Mouse (Mus musculus) kidney, embryonic 15.5 days (tissue): ENCODE data around the gene Emc6. TPM values are rescaled to one million over a fixed set of nuclear protein-coding genes. Genes with fewer than 3 reads are reported as not detected.

Experiments used
- ATAC-seq: fragments of 200-750 bp; cut with Nextera tagmentation; replicated peaks from 2 replicates; pipeline ENCODE4 v1.8.0; 2017; ENCODE audit warnings: moderate TSS enrichment; ENCODE audit not compliant: low FRiP score
- H3K27ac ChIP-seq: fragments of 300-500 bp; sonication (generic); 2 replicates; pipeline ENCODE4 v1.5.1; 2015; ENCODE audit warnings: mild to moderate bottlenecking, inconsistent platforms
- H3K27me3 ChIP-seq: fragments of 300-500 bp; sonication (generic); 2 replicates; pipeline ENCODE4 v1.6.1; 2015; ENCODE audit warnings: inconsistent platforms
- H3K36me3 ChIP-seq: fragments of 300-500 bp; sonication (generic); 2 replicates; pipeline ENCODE4 v1.6.1; 2015; ENCODE audit warnings: inconsistent platforms
- H3K4me1 ChIP-seq: fragments of 300-500 bp; sonication (generic); 2 replicates; pipeline ENCODE4 v1.6.1; 2015; ENCODE audit warnings: inconsistent platforms
- H3K4me2 ChIP-seq: fragments of 300-500 bp; sonication (generic); 2 replicates; pipeline ENCODE4 v1.6.1; 2015; ENCODE audit warnings: moderate library complexity, mild to moderate bottlenecking, inconsistent platforms
- H3K4me3 ChIP-seq: fragments of 300-500 bp; sonication (generic); replicated peaks from 2 replicates; pipeline ENCODE4 v1.5.1; 2015; ENCODE audit warnings: mild to moderate bottlenecking, inconsistent platforms
- H3K9ac ChIP-seq: fragments of 300-500 bp; sonication (generic); 2 replicates; pipeline ENCODE4 v1.6.1; 2015; ENCODE audit warnings: mild to moderate bottlenecking, inconsistent platforms
- H3K9me3 ChIP-seq: fragments of 300-500 bp; sonication (generic); replicated peaks from 2 replicates; pipeline ENCODE4 v1.6.1; 2016; ENCODE audit warnings: inconsistent platforms
- WGBS: fragments of 180-500 bp; shearing (Covaris S2); methylation state at CpG from one replicate; pipeline ENCODE4 v1.1.7; 2015; ENCODE audit warnings: mixed read lengths; 5-methylcytosine and 5-hydroxymethylcytosine counted together
- polyA plus RNA-seq: library from polyadenylated mRNA; unstranded; fragments of >200 nt; fragmentation: Nextera tagmentation; extraction: Ambion mirVana; gene quantifications from 2 replicates; pipeline ENCODE4 v1.2.1, GENCODE M21; 2015

Emc6 gene
- 121 and 131 TPM in 2 replicates for polyA plus RNA-seq

- WGBS = under 1% methylated on average over 81 of the region's 81 CpGs
These were observed at the start of gene Emc6, which contains the start of gene Tax1bp3 for GRCm38 (mm10) chr11:73176608-73177508. Gene Emc6, minus strand, starts transcription at chr11:73177037. Gene Tax1bp3, plus strand, starts transcription at chr11:73177083.

GRCm38 (mm10) chr11:73225856-73226255 lies 49.0 kb upstream of the Emc6 start:
- Histone ChIP-seq H3K27ac (no peak overlapping the region), H3K4me3 (no peak overlapping the region), H3K9ac (no peak overlapping the region), H3K4me2 (no peak overlapping the region), H3K27me3 (no peaks in the 10 kb centered on the region), H3K4me1 (no peaks in the 10 kb centered on the region), H3K36me3 (no peaks in the 10 kb centered on the region), H3K9me3 (no peaks in the 10 kb centered on the region)
- WGBS = 85% methylated on average over 6 of the region's 6 CpGs
- no peak for ATAC-seq

More at GRCm38 (mm10) chr11:73176608-73177508, at the start of gene Emc6, which contains the start of gene Tax1bp3:
- no peaks in the 10 kb centered on the region for H3K27me3 ChIP-seq
- H3K4me3 ChIP-seq = peak within 1 kb of the TSS; percentile 83
- peaks cover 37% of the 10 kb centered on the region for H3K36me3 ChIP-seq
- H3K9me3 ChIP-seq = no peaks in the 10 kb centered on the region
- peak within 1 kb of the TSS; percentile 97 for H3K27ac ChIP-seq
- peak within 1 kb of the TSS; percentile 79 for H3K9ac ChIP-seq
- H3K4me1 ChIP-seq = peaks cover 43% of the 10 kb centered on the region
- ATAC-seq = peak; percentile 98
- H3K4me2 ChIP-seq = peak within 1 kb of the TSS; percentile 72

- H3K4me2 ChIP-seq = no peak overlapping the region
- WGBS = 68% methylated on average over 2 of the region's 2 CpGs
- no peak for ATAC-seq
These were observed 47.1 kb upstream of the Emc6 start for GRCm38 (mm10) chr11:73223966-73224365.

GRCm38 (mm10) chr11:73222846-73223245 lies 46.0 kb upstream of the Emc6 start:
- no peak overlapping the region for H3K27ac ChIP-seq
- no peaks in the 10 kb centered on the region for H3K4me1 ChIP-seq
- H3K9me3 ChIP-seq = no peaks in the 10 kb centered on the region
- no peak overlapping the region for H3K9ac ChIP-seq
- H3K4me3 ChIP-seq = no peak overlapping the region
- 22% methylated on average over 5 of the region's 5 CpGs for WGBS
- no peak; the same call in 1 of the 2 replicates for ATAC-seq
- no peak overlapping the region for H3K4me2 ChIP-seq
- H3K27me3 ChIP-seq = no peaks in the 10 kb centered on the region
- no peaks in the 10 kb centered on the region for H3K36me3 ChIP-seq

More at GRCm38 (mm10) chr11:73223966-73224365, 47.1 kb upstream of the Emc6 start:
- Histone ChIP-seq H3K4me3 (no peak overlapping the region), H3K9ac (no peak overlapping the region), H3K36me3 (no peaks in the 10 kb centered on the region), H3K27ac (no peak overlapping the region), H3K27me3 (no peaks in the 10 kb centered on the region), H3K4me1 (no peaks in the 10 kb centered on the region), H3K9me3 (no peaks in the 10 kb centered on the region)

GRCm38 (mm10) chr11:73220651-73221050 lies 43.8 kb upstream of the Emc6 start:
- no peak for ATAC-seq
- Histone ChIP-seq H3K27ac (no peak overlapping the region), H3K27me3 (no peaks in the 10 kb centered on the region), H3K9ac (no peak overlapping the region), H3K36me3 (no peaks in the 10 kb centered on the region), H3K4me1 (no peaks in the 10 kb centered on the region), H3K9me3 (no peaks in the 10 kb centered on the region), H3K4me3 (no peak overlapping the region), H3K4me2 (no peak overlapping the region)
- WGBS = 90% methylated on average over 1 of the region's 1 CpGs

- no peaks in the 10 kb centered on the region for H3K36me3 ChIP-seq
- no peak overlapping the region for H3K4me3 ChIP-seq
- H3K27me3 ChIP-seq = no peaks in the 10 kb centered on the region
- H3K4me2 ChIP-seq = no peak overlapping the region
- H3K9ac ChIP-seq = no peak overlapping the region
- H3K27ac ChIP-seq = no peak overlapping the region
- no peak for ATAC-seq
- WGBS = 70% methylated on average over 2 of the region's 2 CpGs
- no peaks in the 10 kb centered on the region for H3K9me3 ChIP-seq
- no peaks in the 10 kb centered on the region for H3K4me1 ChIP-seq
These were observed 42.8 kb upstream of the Emc6 start for GRCm38 (mm10) chr11:73219671-73220070.

GRCm38 (mm10) chr11:73213956-73214355 lies 37.1 kb upstream of the Emc6 start:
- Histone ChIP-seq H3K36me3 (no peaks in the 10 kb centered on the region), H3K27me3 (no peaks in the 10 kb centered on the region), H3K9me3 (no peaks in the 10 kb centered on the region), H3K27ac (no peak overlapping the region), H3K4me1 (no peaks in the 10 kb centered on the region), H3K4me3 (no peak overlapping the region), H3K9ac (no peak overlapping the region), H3K4me2 (no peak overlapping the region)
- ATAC-seq = no peak
- 74% methylated on average over 3 of the region's 3 CpGs for WGBS

- Histone ChIP-seq H3K4me2 (no peak overlapping the region), H3K4me3 (no peak overlapping the region), H3K36me3 (no peaks in the 10 kb centered on the region), H3K9ac (no peak overlapping the region), H3K4me1 (0 out of 2 replicates have a peak, but pooled peaks cover 7% of the 10 kb centered on the region), H3K27ac (no peak overlapping the region), H3K27me3 (no peaks in the 10 kb centered on the region), H3K9me3 (no peaks in the 10 kb centered on the region)
- ATAC-seq = no peak
- WGBS = 69% methylated on average over 2 of the region's 2 CpGs
These were observed 30.8 kb upstream of the Emc6 start for GRCm38 (mm10) chr11:73207621-73208020.

- Histone ChIP-seq H3K4me3 (no peak overlapping the region), H3K27me3 (no peaks in the 10 kb centered on the region), H3K9me3 (no peaks in the 10 kb centered on the region), H3K27ac (no peak overlapping the region), H3K36me3 (no peaks in the 10 kb centered on the region), H3K4me1 (0 out of 2 replicates have a peak, but pooled peaks cover 9% of the 10 kb centered on the region), H3K4me2 (no peak overlapping the region), H3K9ac (no peak overlapping the region)
- WGBS = 22% methylated on average over 7 of the region's 7 CpGs
- no peak for ATAC-seq
These were observed 28.4 kb upstream of the Emc6 start for GRCm38 (mm10) chr11:73205194-73205593.

GRCm38 (mm10) chr11:73203895-73204294 lies 27.1 kb upstream of the Emc6 start:
- peaks cover 15% of the 10 kb centered on the region for H3K4me1 ChIP-seq
- 85% methylated on average over 8 of the region's 8 CpGs for WGBS
- no peak overlapping the region for H3K4me2 ChIP-seq
- H3K36me3 ChIP-seq = no peaks in the 10 kb centered on the region
- no peak overlapping the region for H3K9ac ChIP-seq
- no peak for ATAC-seq
- no peak overlapping the region for H3K27ac ChIP-seq
- H3K9me3 ChIP-seq = no peaks in the 10 kb centered on the region
- H3K27me3 ChIP-seq = no peaks in the 10 kb centered on the region
- no peak overlapping the region for H3K4me3 ChIP-seq

- no peak overlapping the region for H3K4me3 ChIP-seq
- no peak overlapping the region for H3K4me2 ChIP-seq
- no peak for ATAC-seq
- H3K9ac ChIP-seq = no peak overlapping the region
- H3K36me3 ChIP-seq = no peaks in the 10 kb centered on the region
- H3K27ac ChIP-seq = no peak overlapping the region
- no peaks in the 10 kb centered on the region for H3K9me3 ChIP-seq
- peaks cover 22% of the 10 kb centered on the region for H3K4me1 ChIP-seq
- no peaks in the 10 kb centered on the region for H3K27me3 ChIP-seq
- WGBS = 37% methylated on average over 4 of the region's 4 CpGs
These were observed 24.8 kb upstream of the Emc6 start for GRCm38 (mm10) chr11:73201597-73201996.

- H3K27me3 ChIP-seq = no peaks in the 10 kb centered on the region
- 0 out of 2 replicates have a peak, but pooled peaks cover under 1% of the 10 kb centered on the region for H3K36me3 ChIP-seq
- H3K9ac ChIP-seq = no peak overlapping the region
- no peak overlapping the region for H3K27ac ChIP-seq
- H3K4me2 ChIP-seq = no peak overlapping the region
- H3K4me3 ChIP-seq = no peak overlapping the region
- 76% methylated on average over 2 of the region's 2 CpGs for WGBS
- H3K9me3 ChIP-seq = no peaks in the 10 kb centered on the region
- no peak for ATAC-seq
- H3K4me1 ChIP-seq = peaks cover 19% of the 10 kb centered on the region
These were observed 24.2 kb upstream of the Emc6 start for GRCm38 (mm10) chr11:73201021-73201420.
